Comparison of ENCODE assay signal across 7 mouse cellular contexts in the genomic region with DNA sequence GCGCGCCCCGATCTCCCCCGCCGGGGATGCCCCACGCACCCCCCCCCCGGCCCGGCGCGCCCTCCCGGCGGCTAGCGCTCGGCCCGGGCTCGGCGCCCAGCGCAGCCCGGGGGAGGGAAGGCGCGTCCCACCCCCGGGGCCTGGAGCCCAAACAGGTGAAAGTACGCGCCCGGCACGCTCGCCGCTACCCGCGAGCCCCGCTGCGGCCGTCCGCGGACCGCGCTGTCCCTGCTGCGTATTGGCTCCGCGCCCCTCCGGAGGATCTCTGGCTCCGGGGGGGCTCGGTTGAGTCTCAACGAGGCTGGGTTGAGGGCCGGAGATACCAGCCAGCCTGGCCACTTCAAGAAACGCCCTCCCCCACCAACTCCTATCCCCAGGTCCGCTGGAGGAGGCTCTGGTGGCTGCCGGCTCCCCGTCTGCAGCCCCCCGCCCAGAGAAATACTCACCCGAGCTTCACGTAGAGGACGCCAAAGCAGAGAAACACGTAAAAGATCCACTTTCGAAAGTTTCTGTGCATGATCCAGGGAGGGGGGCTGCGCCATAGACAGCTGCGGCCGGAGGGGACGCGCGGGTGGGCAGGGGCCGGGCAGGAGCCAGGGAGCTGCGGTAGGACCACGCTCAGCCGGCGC. TPM values are rescaled to one million over a fixed set of nuclear protein-coding genes. Genes with fewer than 3 reads are reported as not detected.
DNase-seq lines count a peak whose midpoint lies in the region; ATAC-seq and TF ChIP-seq lines count a peak whose summit lies in the region.

No protein-coding gene starts in this region.

- H3K36me3 ChIP-seq in forebrain, postnatal 0 days (ENCODE audit: insufficient read depth) = no peaks in the 10 kb centered on the region
- H3K36me3 ChIP-seq in liver, embryonic 13.5 days = no peaks in the 10 kb centered on the region
- no peaks in the 10 kb centered on the region for H3K36me3 ChIP-seq in stomach, postnatal 0 days (ENCODE audit: control insufficient read depth, insufficient read depth, low read length)

- no peaks in the 10 kb centered on the region for H3K9me3 ChIP-seq in forebrain, postnatal 0 days (ENCODE audit: low read length)
- H3K9me3 ChIP-seq in liver, embryonic 13.5 days (replicated peaks) = no peaks in the 10 kb centered on the region
- no peaks in the 10 kb centered on the region for H3K9me3 ChIP-seq in stomach, postnatal 0 days (ENCODE audit: control insufficient read depth, low read length)

- peak overlapping the region; percentile 62 for H3K9ac ChIP-seq in forebrain, postnatal 0 days
- no peak overlapping the region for H3K9ac ChIP-seq in liver, embryonic 13.5 days
- peak overlapping the region; percentile 56 for H3K9ac ChIP-seq in stomach, postnatal 0 days (ENCODE audit: low read length)

- no peak for ATAC-seq in forebrain, postnatal 0 days
- ATAC-seq in liver, embryonic 13.5 days (ENCODE audit: low read depth) = no peak
- 0 out of 2 replicates have a peak, but pooled peaks have one; percentile 3 for ATAC-seq in stomach, postnatal 0 days (ENCODE audit: low FRiP score, low TSS enrichment)
- no peak for ATAC-seq in erythroid progenitor cell, adult 5-6 weeks (replicated peaks; ENCODE audit: low FRiP score, poor library complexity, severe bottlenecking)

- H3K27me3 ChIP-seq in forebrain, postnatal 0 days (ENCODE audit: insufficient read depth, low read length) = peaks cover 17% of the 10 kb centered on the region
- peaks cover 96% of the 10 kb centered on the region for H3K27me3 ChIP-seq in liver, embryonic 13.5 days
- peaks cover 43% of the 10 kb centered on the region; the same call in 1 of the 2 replicates for H3K27me3 ChIP-seq in stomach, postnatal 0 days (ENCODE audit: control insufficient read depth, insufficient read depth, low read length)

- no peak for TF ChIP-seq EP300 in stomach, postnatal 0 days (optimal IDR thresholded peaks at IDR 0.05)

- WGBS in forebrain, postnatal 0 days = 4% methylated on average over 50 of the region's 66 CpGs
- under 1% methylated on average over 49 of the region's 66 CpGs for WGBS in liver, embryonic 13.5 days (ENCODE audit: insufficient replicate concordance)
- 1% methylated on average over 42 of the region's 66 CpGs for WGBS in stomach, postnatal 0 days

- H3K4me3 ChIP-seq in forebrain, postnatal 0 days (ENCODE audit: low read depth, low read length) = peak overlapping the region; percentile 69
- peak overlapping the region; percentile 46 for H3K4me3 ChIP-seq in liver, embryonic 13.5 days (replicated peaks)
- H3K4me3 ChIP-seq in stomach, postnatal 0 days (ENCODE audit: low read depth, low read length) = peak overlapping the region; percentile 58

- TF ChIP-seq CTCF in forebrain, postnatal 0 days (IDR thresholded peaks at IDR 0.05; ENCODE audit: low read depth) = no peak
- no peak for TF ChIP-seq CTCF in stomach, postnatal 0 days (IDR thresholded peaks at IDR 0.05; ENCODE audit: low read depth)

- H3K4me1 ChIP-seq in forebrain, postnatal 0 days (ENCODE audit: insufficient read depth) = 0 out of 2 replicates have a peak, but pooled peaks cover 4% of the 10 kb centered on the region
- peaks cover 7% of the 10 kb centered on the region; the same call in 1 of the 2 replicates for H3K4me1 ChIP-seq in liver, embryonic 13.5 days (replicated peaks)
- H3K4me1 ChIP-seq in stomach, postnatal 0 days (replicated peaks; ENCODE audit: control insufficient read depth, insufficient read depth) = peaks cover 3% of the 10 kb centered on the region; the same call in 1 of the 2 replicates

- peak overlapping the region; percentile 70 for H3K27ac ChIP-seq in forebrain, postnatal 0 days (ENCODE audit: low read depth, low read length)
- no peak overlapping the region for H3K27ac ChIP-seq in liver, embryonic 13.5 days
- peak overlapping the region; percentile 49 for H3K27ac ChIP-seq in stomach, postnatal 0 days (replicated peaks)

- peak; percentile 34 for DNase-seq in ovary, postnatal 36 days (ENCODE audit: low spot score)
- DNase-seq in ovary, adult 18-20 months (ENCODE audit: low spot score) = no peak
- DNase-seq in forebrain, postnatal 0 days = no peak
- DNase-seq in liver, embryonic 13.5 days = no peak
- no peak for DNase-seq in stomach, postnatal 0 days (ENCODE audit: low spot score)
- DNase-seq in layer of hippocampus, postnatal 36 days = no peak

- H3K4me2 ChIP-seq in forebrain, postnatal 0 days (ENCODE audit: low read depth) = peak overlapping the region; percentile 98
- peak overlapping the region; percentile 60 for H3K4me2 ChIP-seq in liver, embryonic 13.5 days
- H3K4me2 ChIP-seq in stomach, postnatal 0 days (replicated peaks; ENCODE audit: low read depth) = peak overlapping the region; percentile 95

RNA-seq across cellular contexts. Expression of a gene that starts 1.2 kb away (rescaled TPM):
- total RNA-seq in forebrain, postnatal 0 days (2014; rRNA removed) = 59.3 and 67.3 TPM in 2 replicates
- polyA plus RNA-seq in forebrain, postnatal 0 days (2015; fragmentation: Nextera tagmentation; extraction: Ambion mirVana) = 54.0 and 68.4 TPM in 2 replicates
- polyA plus RNA-seq in liver, embryonic 13.5 days (2015; fragmentation: Nextera tagmentation; extraction: Ambion mirVana) = 0.12 and 0.35 TPM in 2 replicates
- polyA plus RNA-seq in stomach, postnatal 0 days (2015; fragmentation: Nextera tagmentation; extraction: Ambion mirVana) = 20.6 and 24.4 TPM in 2 replicates
- 10 to 100 TPM; 44.7 to 48.8 TPM for total RNA-seq in layer of hippocampus, postnatal 36 days (2021)
- not detected in 2 replicates for total RNA-seq in erythroid progenitor cell, adult 5-6 weeks (2015; ENCODE audit: low replicate concordance)
- total RNA-seq in erythroid progenitor cell, adult 5-6 weeks (2017; ENCODE audit: low replicate concordance) = not detected in 2 replicates

Comparison
In these comparisons a context has a peak if more than half of its experiments do, and no peak if none do; other contexts are left out.
1. RNA of a gene that starts 1.2 kb away (total RNA-seq): 59.3 to 67.3 TPM in forebrain, postnatal 0 days and 44.7 to 48.8 TPM in layer of hippocampus, postnatal 36 days; not detected in erythroid progenitor cell, adult 5-6 weeks; every median in the first group is over 10 times any median in the second.
2. Peak in every context shown above with its lines, with median percentiles within 50 percentile points of each other: H3K4me2 ChIP-seq and H3K4me3 ChIP-seq.